Mouse (Mus musculus): Measurements from ENCODE around the gene Olfr312. TPM values are rescaled to one million over a fixed set of nuclear protein-coding genes. Genes with fewer than 3 reads are reported as not detected.

The Olfr312 gene
- not detected for polyA plus RNA-seq (2017; shearing (Covaris generic))

GRCm38 (mm10) chr11:58828937-58829336 lies at the start of gene Olfr312:
Gene Olfr312, plus strand, starts transcription at chr11:58829237.

DNA sequence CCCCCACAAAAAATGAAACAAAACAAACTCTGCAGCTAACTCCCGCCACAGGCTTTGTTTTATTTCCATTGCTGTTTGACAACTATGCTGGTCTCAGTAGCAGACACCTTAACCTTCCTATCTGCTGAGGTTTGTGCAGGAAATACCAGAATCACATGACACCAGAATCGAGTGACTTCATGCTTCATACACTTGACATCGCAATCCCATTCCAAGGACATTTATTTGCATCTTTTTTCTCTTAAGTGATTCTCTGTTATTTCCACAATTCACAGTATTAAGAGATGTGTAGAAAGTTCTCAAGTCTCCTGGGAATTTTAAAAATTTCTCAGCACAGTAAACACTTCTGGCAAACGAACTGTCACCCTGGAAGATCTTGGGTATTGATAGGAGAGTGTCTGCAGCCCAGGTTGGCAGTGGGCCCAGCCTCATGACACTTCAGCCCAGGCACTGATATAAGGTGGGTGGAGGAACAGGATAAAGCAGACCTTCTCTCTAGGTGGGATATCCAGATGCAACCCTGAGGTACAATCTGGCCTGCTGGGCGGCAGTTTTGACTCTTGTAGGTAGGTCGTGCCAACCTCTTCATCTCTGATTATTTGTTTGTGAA lies 46.5 kb upstream of the Olfr312 start, which contains the start of gene Olfr314:
TSS of gene Olfr314 (plus strand) at position 473 of the 610 bp plus-strand sequence.

GRCm38 (mm10) chr11:58801558-58802228 lies 27.3 kb upstream of the Olfr312 start, which contains the start of gene Fam183b:
Gene Fam183b, minus strand, starts transcription at chr11:58801960.

DNA sequence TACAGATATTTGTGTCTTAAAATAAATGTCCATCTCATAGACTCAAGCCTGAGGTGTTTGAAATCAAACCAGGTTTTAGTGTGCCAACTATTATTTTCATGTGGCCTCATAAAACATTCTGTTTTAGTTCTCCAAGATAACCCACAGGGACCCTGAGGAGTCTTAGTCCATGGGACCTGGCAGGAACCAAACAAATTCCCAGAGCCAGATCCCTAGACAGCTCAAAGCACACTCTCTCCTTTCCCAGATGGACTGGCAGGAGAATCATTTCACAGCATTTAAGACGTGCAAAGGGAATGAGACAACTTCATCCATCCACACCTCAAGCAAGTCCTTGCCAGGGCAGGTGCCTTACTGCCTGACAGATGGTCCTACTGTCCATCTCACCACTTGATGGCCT lies 14.3 kb upstream of the Olfr312 start, which contains the start of gene Olfr313:
TSS of gene Olfr313 (plus strand) at position 301 of the 400 bp plus-strand sequence.

GRCm38 (mm10) chr11:58838951-58839350 lies 9.9 kb downstream of the Olfr312 start, which contains the start of gene Olfr311:
Gene Olfr311, plus strand, starts transcription at chr11:58839251.

GRCm38 (mm10) chr11:58846919-58847461 lies 18.0 kb downstream of the Olfr312 start, which contains the start of gene Gm12258:
Gene Gm12258, plus strand, starts transcription at chr11:58847158.

GRCm38 (mm10) chr11:58867039-58867953 lies 38.3 kb downstream of the Olfr312 start, which contains the start of gene 2810021J22Rik:
Gene 2810021J22Rik, plus strand, starts transcription at chr11:58867216.

Other genes starting within 250 kb of the Olfr312 start
- gene Olfr324, start 234.1 kb upstream of the Olfr312 start, polyA plus RNA-seq (2017; shearing (Covaris generic)), result not detected
- gene 2210407C18Rik, start 213.2 kb upstream of the Olfr312 start, polyA plus RNA-seq (2017; shearing (Covaris generic)), result not detected
- gene Olfr323, start 198.7 kb upstream of the Olfr312 start, polyA plus RNA-seq (2017; shearing (Covaris generic)), result not detected
- not detected for gene Trim58, start 188.8 kb upstream of the Olfr312 start, polyA plus RNA-seq (2017; shearing (Covaris generic))
- not detected for gene Olfr322, start 170.5 kb upstream of the Olfr312 start, polyA plus RNA-seq (2017; shearing (Covaris generic))
- not detected for gene Olfr320, start 148.1 kb upstream of the Olfr312 start, polyA plus RNA-seq (2017; shearing (Covaris generic))
- gene Olfr319, start 130.1 kb upstream of the Olfr312 start, polyA plus RNA-seq (2017; shearing (Covaris generic)), result not detected
- gene Olfr318, start 105.2 kb upstream of the Olfr312 start, polyA plus RNA-seq (2017; shearing (Covaris generic)), result not detected
- not detected for gene Olfr317, start 90.0 kb upstream of the Olfr312 start, polyA plus RNA-seq (2017; shearing (Covaris generic))
- gene Olfr316, start 76.5 kb upstream of the Olfr312 start, polyA plus RNA-seq (2017; shearing (Covaris generic)), result not detected
- gene Olfr315, start 56.0 kb upstream of the Olfr312 start, polyA plus RNA-seq (2017; shearing (Covaris generic)), result not detected
- not detected for gene Olfr314, start 46.3 kb upstream of the Olfr312 start, polyA plus RNA-seq (2017; shearing (Covaris generic))
- not detected for gene Fam183b, start 27.3 kb upstream of the Olfr312 start, polyA plus RNA-seq (2017; shearing (Covaris generic))
- gene Olfr313, start 14.2 kb upstream of the Olfr312 start, polyA plus RNA-seq (2017; shearing (Covaris generic)), result not detected
- not detected for gene Olfr311, start 10.0 kb downstream of the Olfr312 start, polyA plus RNA-seq (2017; shearing (Covaris generic))
- 14.7 TPM for gene Gm12258, start 17.9 kb downstream of the Olfr312 start, polyA plus RNA-seq (2017; shearing (Covaris generic))
- gene 2810021J22Rik, start 38.0 kb downstream of the Olfr312 start, polyA plus RNA-seq (2017; shearing (Covaris generic)), result 16.0 TPM
- gene Zfp39, start 75.0 kb downstream of the Olfr312 start, polyA plus RNA-seq (2017; shearing (Covaris generic)), result 16.8 TPM
- not detected for gene Btnl10, start 88.7 kb downstream of the Olfr312 start, polyA plus RNA-seq (2017; shearing (Covaris generic))
- gene Rnf187, start 109.7 kb downstream of the Olfr312 start, polyA plus RNA-seq (2017; shearing (Covaris generic)), result 12.3 TPM
- 17.8 TPM for gene Hist3h2ba, start 119.7 kb downstream of the Olfr312 start, polyA plus RNA-seq (2017; shearing (Covaris generic))
- 23.3 TPM for gene Hist3h2a, start 125.4 kb downstream of the Olfr312 start, polyA plus RNA-seq (2017; shearing (Covaris generic))
- gene Trim17, start 125.4 kb downstream of the Olfr312 start, polyA plus RNA-seq (2017; shearing (Covaris generic)), result 0.11 TPM
- gene Trim11, start 148.9 kb downstream of the Olfr312 start, polyA plus RNA-seq (2017; shearing (Covaris generic)), result 45.5 TPM

All from inflammation-experienced regulatory T-cells, adult 16 weeks (primary cell).